Mouse (Mus musculus): ENCODE results near the gene Ppp1r16b. TPM values are rescaled to one million over a fixed set of nuclear protein-coding genes. Genes with fewer than 3 reads are reported as not detected.

Ppp1r16b gene
- polyA plus RNA-seq, 1 experiment from 2014 or later = 3.2 TPM

DNA sequence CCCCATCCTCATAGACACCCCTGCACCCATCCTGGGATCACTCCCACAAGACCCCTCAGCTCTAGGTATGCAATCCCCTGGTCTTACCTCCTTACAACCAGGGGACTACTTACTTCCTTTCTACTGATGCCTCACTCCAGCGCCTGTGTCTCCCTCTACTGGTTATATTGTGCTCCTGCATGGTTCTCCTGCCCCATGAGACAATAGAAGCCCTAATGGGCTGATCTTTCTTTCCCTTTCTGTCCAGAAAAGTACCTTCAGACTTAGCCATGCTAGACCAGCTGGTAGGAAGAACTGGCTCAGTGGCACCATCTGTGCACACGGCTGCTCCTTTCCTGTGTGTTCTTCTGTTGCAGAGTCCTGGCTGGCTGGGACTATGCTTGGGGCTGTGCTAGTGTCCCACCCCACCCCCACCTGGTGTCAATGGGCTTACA lies 79.9 kb downstream of the Ppp1r16b start:
- no peaks in the 10 kb centered on the region for H3K27me3 ChIP-seq
- H3K4me3 ChIP-seq = no peak overlapping the region
- no peak overlapping the region for H3K27ac ChIP-seq
- peaks cover 4% of the 10 kb centered on the region; the same call in 1 of the 2 replicates for H3K9me3 ChIP-seq
- no peak overlapping the region for H3K9ac ChIP-seq
- no peaks in the 10 kb centered on the region for H3K4me1 ChIP-seq
- H3K36me3 ChIP-seq = no peaks in the 10 kb centered on the region
- ATAC-seq (ENCODE audit: insufficient number of reproducible peaks, insufficient read depth, low FRiP score, low TSS enrichment, low read depth) = no peak
- no peak overlapping the region for H3K4me2 ChIP-seq
- WGBS = 22% methylated on average over 2 of the region's 2 CpGs

DNA sequence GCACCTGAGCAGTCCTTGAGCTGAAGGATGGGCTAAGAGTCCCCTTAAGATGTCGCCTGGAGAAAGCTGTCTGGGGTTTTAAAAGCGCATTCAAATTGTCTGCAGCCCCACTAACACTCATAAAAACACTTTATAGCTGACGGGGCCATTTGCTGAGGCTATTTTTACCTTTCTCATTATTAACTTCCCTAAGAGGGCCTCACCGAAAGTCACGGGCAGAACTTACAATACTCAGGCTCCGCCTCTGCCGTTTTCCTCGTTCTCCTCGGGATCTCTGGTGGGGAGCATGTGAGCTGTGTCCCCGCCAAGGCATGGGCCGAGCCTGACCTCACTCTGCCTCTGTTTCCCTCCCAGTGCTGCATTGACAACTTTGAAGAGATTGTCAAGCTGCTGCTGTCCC lies 81.0 kb downstream of the Ppp1r16b start:
- no peak for ATAC-seq (ENCODE audit: insufficient number of reproducible peaks, insufficient read depth, low FRiP score, low TSS enrichment, low read depth)
- Histone ChIP-seq H3K27ac (no peak overlapping the region), H3K9ac (no peak overlapping the region), H3K4me2 (no peak overlapping the region), H3K36me3 (no peaks in the 10 kb centered on the region), H3K4me3 (no peak overlapping the region), H3K4me1 (no peaks in the 10 kb centered on the region), H3K9me3 (peaks cover 4% of the 10 kb centered on the region; the same call in 1 of the 2 replicates), H3K27me3 (no peaks in the 10 kb centered on the region)
- 69% methylated on average over 11 of the region's 11 CpGs for WGBS

DNA sequence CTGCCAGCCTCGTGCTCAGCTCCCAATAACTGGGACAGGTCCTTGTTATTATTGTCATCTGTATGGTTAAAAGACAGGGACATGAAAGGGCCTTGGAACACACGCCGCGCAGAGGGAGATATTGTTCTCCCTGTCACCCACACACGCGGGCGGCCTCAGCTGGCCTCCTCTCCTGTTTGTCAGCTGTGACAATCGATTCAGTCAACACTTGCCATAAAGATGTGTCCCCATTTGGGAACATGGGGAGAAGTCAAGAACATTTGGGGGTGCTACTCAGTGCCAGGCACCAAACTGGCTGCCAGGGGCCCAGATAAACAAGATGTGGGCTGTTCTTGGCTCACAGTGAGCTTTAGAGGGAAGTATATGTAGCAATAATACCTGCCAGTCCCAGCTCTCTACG lies 84.2 kb downstream of the Ppp1r16b start:
- no peak overlapping the region for H3K4me3 ChIP-seq
- no peak overlapping the region for H3K27ac ChIP-seq
- no peaks in the 10 kb centered on the region for H3K27me3 ChIP-seq
- no peaks in the 10 kb centered on the region for H3K4me1 ChIP-seq
- no peaks in the 10 kb centered on the region for H3K9me3 ChIP-seq
- H3K36me3 ChIP-seq = no peaks in the 10 kb centered on the region
- 87% methylated on average over 9 of the region's 9 CpGs for WGBS
- H3K9ac ChIP-seq = no peak overlapping the region
- no peak overlapping the region for H3K4me2 ChIP-seq
- ATAC-seq (ENCODE audit: insufficient number of reproducible peaks, insufficient read depth, low FRiP score, low TSS enrichment, low read depth) = no peak

DNA sequence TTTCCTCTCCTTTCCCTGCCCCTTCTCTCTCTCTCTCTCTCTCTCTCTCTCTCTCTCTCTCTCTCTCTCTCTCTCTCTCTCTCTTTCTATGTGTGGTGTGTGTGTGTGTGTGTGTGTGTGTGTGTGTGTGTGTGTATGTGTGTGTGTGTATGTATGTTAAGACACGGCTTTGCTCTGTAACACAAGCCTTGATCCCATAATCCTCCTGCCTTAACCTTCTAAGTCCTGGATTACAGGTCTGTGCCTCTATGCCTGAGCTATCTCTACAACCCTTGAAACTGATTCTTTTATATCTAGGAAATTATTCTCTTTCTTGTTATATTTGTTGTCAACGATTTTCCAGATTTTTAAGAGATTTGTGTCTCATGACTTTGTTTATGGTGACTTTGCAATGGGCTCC lies 95.0 kb downstream of the Ppp1r16b start:
- 58% methylated on average over 2 of the region's 2 CpGs for WGBS
- Histone ChIP-seq H3K36me3 (no peaks in the 10 kb centered on the region), H3K9me3 (no peaks in the 10 kb centered on the region), H3K4me2 (no peak overlapping the region), H3K9ac (no peak overlapping the region), H3K27me3 (no peaks in the 10 kb centered on the region), H3K4me1 (no peaks in the 10 kb centered on the region), H3K4me3 (no peak overlapping the region), H3K27ac (no peak overlapping the region)
- no peak for ATAC-seq (ENCODE audit: insufficient number of reproducible peaks, insufficient read depth, low FRiP score, low TSS enrichment, low read depth)

DNA sequence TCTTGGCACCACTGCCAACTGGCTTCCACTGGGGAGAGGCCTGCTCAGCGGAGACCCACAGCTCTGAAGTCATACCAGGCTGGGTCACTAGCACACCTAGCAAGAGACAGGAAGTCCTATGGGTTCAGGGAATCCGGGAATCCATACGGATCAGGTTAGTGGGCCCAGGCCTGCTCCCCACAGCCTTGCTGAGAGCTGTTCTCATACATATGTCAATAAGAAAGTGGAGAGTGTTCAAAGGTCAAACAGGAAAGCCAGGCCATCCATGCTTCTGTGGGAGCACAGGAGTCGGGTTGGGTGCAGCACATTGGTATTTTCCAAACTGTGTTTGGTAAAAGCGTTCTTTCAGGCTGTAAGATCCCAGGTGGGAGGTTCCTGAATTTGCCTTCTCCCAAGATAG lies 97.1 kb downstream of the Ppp1r16b start:
- Histone ChIP-seq H3K27me3 (no peaks in the 10 kb centered on the region), H3K9me3 (no peaks in the 10 kb centered on the region), H3K27ac (no peak overlapping the region), H3K4me2 (no peak overlapping the region), H3K9ac (no peak overlapping the region), H3K4me3 (no peak overlapping the region), H3K4me1 (no peaks in the 10 kb centered on the region), H3K36me3 (no peaks in the 10 kb centered on the region)
- WGBS = 85% methylated on average over 5 of the region's 5 CpGs
- ATAC-seq (ENCODE audit: insufficient number of reproducible peaks, insufficient read depth, low FRiP score, low TSS enrichment, low read depth) = no peak

DNA sequence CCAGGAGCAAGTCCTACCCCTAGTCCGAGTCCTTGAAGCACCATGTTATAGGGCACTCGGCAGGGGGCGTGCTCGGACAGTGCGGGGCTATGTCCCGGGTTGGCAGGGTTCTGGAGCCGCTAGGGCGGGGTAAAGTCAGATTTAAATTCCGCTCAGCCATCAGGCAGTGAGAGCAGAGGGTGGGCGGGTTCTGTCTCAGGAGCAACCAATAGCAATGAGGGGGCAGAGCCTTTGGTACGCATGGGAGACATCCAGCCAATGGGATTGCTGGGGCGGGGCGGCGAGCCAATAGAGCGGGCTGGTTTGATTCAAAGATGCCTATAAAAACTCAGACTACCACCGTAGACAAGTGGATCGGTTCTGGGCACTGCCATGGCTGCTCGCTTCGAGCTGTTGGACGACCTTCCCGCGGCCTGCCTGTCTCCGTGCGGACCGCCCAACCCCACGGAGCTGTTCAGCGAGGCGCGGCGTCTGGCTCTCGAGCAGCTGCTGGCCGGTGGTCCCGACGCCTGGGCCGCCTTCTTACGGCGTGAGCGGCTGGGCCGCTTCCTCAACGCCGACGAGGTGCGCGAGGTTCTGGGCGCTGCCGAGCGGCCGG lies 102.6 kb downstream of the Ppp1r16b start, which contains the start of gene Fam83d:
TSS of gene Fam83d (plus strand) at position 352 of the 598 bp plus-strand sequence.
- H3K9me3 ChIP-seq = no peaks in the 10 kb centered on the region
- no peaks in the 10 kb centered on the region for H3K27me3 ChIP-seq
- H3K4me2 ChIP-seq = peak within 1 kb of the TSS; percentile 92
- peak; percentile 96 for ATAC-seq (ENCODE audit: insufficient number of reproducible peaks, insufficient read depth, low FRiP score, low TSS enrichment, low read depth)
- peaks cover 33% of the 10 kb centered on the region for H3K4me1 ChIP-seq
- H3K9ac ChIP-seq = peak within 1 kb of the TSS; percentile 82
- peak within 1 kb of the TSS; percentile 75 for H3K27ac ChIP-seq
- H3K36me3 ChIP-seq = 0 out of 2 replicates have a peak, but pooled peaks cover 6% of the 10 kb centered on the region
- peak within 1 kb of the TSS; percentile 76 for H3K4me3 ChIP-seq
- WGBS = under 1% methylated on average over 48 of the region's 48 CpGs

DNA sequence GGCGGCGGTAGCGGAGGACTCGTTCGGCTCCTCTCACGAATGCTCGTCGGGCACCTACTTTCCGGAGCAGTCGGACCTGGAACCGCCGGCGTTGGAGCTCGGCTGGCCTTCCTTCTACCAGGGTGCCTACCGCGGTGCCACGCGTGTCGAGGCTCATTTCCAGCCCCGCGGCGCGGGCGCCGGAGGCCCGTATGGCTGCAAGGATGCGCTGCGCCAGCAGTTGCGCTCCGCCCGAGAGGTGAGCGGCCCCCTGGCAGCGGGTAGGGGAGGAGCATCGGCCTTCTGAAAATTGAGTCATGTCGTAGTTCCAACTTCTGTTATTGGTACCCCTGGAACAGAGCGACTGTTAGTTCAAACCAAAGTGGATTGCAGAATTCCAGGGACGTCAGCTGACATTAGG lies 103.2 kb downstream of the Ppp1r16b start:
- Histone ChIP-seq H3K36me3 (peaks cover 10% of the 10 kb centered on the region; the same call in 1 of the 2 replicates), H3K27me3 (no peaks in the 10 kb centered on the region)

DNA sequence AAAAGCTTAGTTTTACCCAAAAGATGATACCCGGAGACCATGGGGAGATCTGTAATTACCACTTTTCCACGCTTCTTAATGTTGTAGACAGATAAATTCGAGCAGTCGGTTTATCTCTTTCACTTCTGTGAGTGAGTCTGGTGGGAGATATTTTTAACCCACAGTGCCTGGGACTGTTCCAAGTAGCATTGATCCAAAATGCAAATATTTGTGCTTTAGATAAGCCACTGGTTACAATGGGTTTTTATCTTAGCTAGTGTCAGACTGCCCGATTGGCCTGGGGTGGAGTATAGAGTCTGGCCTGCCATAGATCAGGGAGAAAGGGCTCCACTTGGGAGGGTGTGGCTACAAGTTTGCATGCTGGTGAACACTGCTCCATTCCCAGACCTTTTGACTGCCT lies 103.6 kb downstream of the Ppp1r16b start:
- 2% methylated on average over 5 of the region's 5 CpGs for WGBS
- peak overlapping the region; percentile 75; the same call in 1 of the 2 replicates for H3K27ac ChIP-seq
- H3K9ac ChIP-seq = peak overlapping the region; percentile 82
- H3K4me2 ChIP-seq = peak overlapping the region; percentile 92
- peak overlapping the region; percentile 76 for H3K4me3 ChIP-seq
- H3K36me3 ChIP-seq = peaks cover 14% of the 10 kb centered on the region; the same call in 1 of the 2 replicates
- H3K27me3 ChIP-seq = no peaks in the 10 kb centered on the region
- ATAC-seq (ENCODE audit: insufficient number of reproducible peaks, insufficient read depth, low FRiP score, low TSS enrichment, low read depth) = no peak
- peaks cover 33% of the 10 kb centered on the region for H3K4me1 ChIP-seq
- H3K9me3 ChIP-seq = no peaks in the 10 kb centered on the region

More for the DNA sequence above, 103.2 kb downstream of the Ppp1r16b start:
- Histone ChIP-seq H3K4me1 (peaks cover 33% of the 10 kb centered on the region), H3K4me3 (peak overlapping the region; percentile 76), H3K9ac (peak overlapping the region; percentile 82), H3K9me3 (no peaks in the 10 kb centered on the region), H3K27ac (peak overlapping the region; percentile 75), H3K4me2 (peak overlapping the region; percentile 92)
- no peak; the same call in 1 of the 2 replicates for ATAC-seq (ENCODE audit: insufficient number of reproducible peaks, insufficient read depth, low FRiP score, low TSS enrichment, low read depth)
- under 1% methylated on average over 37 of the region's 37 CpGs for WGBS

DNA sequence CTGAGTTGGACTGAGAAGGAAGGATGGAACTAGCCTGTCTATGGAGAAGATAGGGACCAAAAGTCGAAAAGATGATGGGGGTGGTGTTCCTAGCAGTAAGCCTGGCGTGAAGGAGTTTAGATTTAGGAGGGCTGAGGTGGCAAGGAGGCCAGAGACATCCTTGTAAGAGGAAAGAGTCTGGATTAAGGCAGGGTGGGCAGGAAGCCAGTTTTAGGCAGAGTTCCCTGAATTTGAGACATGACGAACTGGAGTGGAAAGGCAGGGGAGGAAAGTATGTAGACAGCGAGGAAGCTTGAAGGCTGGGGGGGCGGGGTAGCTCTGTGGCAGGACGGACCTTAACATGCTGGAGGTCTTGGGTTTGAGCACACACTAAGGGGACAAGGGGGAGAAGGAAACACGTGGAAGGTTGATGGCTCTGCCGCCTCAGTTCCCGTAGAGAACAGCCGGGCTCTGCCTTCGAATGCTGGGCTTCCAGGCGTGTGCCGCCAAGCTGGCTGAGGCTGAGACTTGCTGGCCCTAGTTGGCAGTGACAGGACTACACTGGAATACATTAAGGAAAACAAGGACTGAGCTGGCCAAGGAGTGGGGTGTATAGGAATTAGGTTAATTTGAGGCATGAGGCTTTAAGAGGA lies 105.0 kb downstream of the Ppp1r16b start:
- Histone ChIP-seq H3K36me3 (peaks cover 17% of the 10 kb centered on the region; the same call in 1 of the 2 replicates), H3K4me2 (peak overlapping the region; percentile 92), H3K9me3 (no peaks in the 10 kb centered on the region), H3K27ac (no peak overlapping the region), H3K27me3 (no peaks in the 10 kb centered on the region), H3K9ac (peak overlapping the region; percentile 82), H3K4me1 (peaks cover 33% of the 10 kb centered on the region), H3K4me3 (peak overlapping the region; percentile 76)
- WGBS = 34% methylated on average over 13 of the region's 13 CpGs
- ATAC-seq (ENCODE audit: insufficient number of reproducible peaks, insufficient read depth, low FRiP score, low TSS enrichment, low read depth) = no peak

DNA sequence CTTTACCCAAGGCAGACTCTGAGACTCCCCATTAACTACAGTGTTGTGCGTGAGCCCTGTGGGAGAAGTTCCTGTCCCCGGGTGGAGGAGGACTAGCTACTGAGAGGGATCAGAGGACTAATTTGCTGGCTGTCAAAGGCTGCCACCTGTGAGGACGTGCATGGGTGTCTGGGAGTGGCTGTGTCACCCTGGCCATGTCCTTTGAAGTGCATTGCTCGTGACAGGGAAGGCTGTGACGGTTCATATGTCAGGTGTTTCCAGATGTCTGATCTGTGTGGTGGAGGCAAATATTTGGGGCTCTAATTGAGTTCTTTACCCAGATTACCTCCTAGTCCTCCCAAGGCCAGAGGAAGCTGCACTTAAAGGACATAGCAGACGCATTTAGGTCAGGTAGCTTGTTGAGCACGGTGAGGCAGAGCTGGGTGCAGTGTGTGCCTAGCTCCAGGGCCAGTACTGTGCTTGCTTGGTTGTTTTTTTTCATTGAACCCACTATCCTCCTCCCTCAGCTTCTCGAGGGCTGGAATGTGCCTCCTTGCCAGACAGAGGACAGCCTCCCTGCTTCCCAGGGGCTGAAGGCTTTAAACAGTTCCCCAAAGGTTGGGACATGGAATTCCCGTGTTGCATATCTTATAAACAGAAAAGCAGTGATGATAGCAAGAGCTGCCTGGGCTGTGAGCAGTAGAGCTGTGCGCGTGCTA lies 106.0 kb downstream of the Ppp1r16b start:
- Histone ChIP-seq H3K27ac (no peak overlapping the region), H3K4me3 (peak overlapping the region; percentile 76; the same call in 1 of the 2 replicates), H3K27me3 (no peaks in the 10 kb centered on the region), H3K4me1 (peaks cover 33% of the 10 kb centered on the region), H3K9me3 (no peaks in the 10 kb centered on the region), H3K36me3 (peaks cover 18% of the 10 kb centered on the region; the same call in 1 of the 2 replicates), H3K9ac (peak overlapping the region; percentile 82), H3K4me2 (peak overlapping the region; percentile 92)
- WGBS = 51% methylated on average over 11 of the region's 11 CpGs
- no peak for ATAC-seq (ENCODE audit: insufficient number of reproducible peaks, insufficient read depth, low FRiP score, low TSS enrichment, low read depth)

DNA sequence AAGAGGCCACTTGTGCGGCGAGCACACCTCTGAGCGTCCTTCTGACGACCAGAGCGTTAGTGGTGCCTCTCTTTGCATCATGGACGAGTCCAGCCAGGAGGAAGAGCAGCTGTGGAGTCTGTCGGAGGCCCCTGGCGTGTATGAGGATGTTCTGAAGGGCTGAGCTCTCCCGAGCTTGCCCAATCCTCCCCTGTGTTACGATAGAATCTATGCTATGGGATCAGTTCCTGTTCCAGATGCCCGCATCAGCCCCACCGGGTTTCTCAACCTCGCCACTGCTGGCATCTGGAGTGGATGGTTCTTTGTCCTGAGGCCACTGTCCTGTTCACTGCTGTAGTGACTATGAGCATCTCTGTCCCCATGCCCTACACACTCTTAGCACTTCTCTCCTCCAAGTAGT lies 107.6 kb downstream of the Ppp1r16b start:
- peaks cover 20% of the 10 kb centered on the region; the same call in 1 of the 2 replicates for H3K36me3 ChIP-seq
- H3K4me3 ChIP-seq = no peak overlapping the region
- WGBS = 91% methylated on average over 13 of the region's 13 CpGs
- no peak overlapping the region for H3K9ac ChIP-seq
- no peak overlapping the region for H3K27ac ChIP-seq
- H3K27me3 ChIP-seq = no peaks in the 10 kb centered on the region
- no peak overlapping the region for H3K4me2 ChIP-seq
- no peaks in the 10 kb centered on the region for H3K9me3 ChIP-seq
- peaks cover 46% of the 10 kb centered on the region for H3K4me1 ChIP-seq
- ATAC-seq (ENCODE audit: insufficient number of reproducible peaks, insufficient read depth, low FRiP score, low TSS enrichment, low read depth) = no peak

Measured in embryonic facial prominence, embryonic 13.5 days (tissue).